Mouse (Mus musculus) kidney, embryonic 16.5 days (tissue): ENCODE measurements around the gene Hdac8. TPM values are rescaled to one million over a fixed set of nuclear protein-coding genes. Genes with fewer than 3 reads are reported as not detected.
A peak's percentile ranks its signal among the peaks of the same experiment; 100 is the strongest.

ENCODE experiments used
- ATAC-seq: fragments of 200-750 bp; cut with Nextera tagmentation; 2 replicates; pipeline ENCODE4 v1.8.0; 2017; ENCODE audit warnings: moderate TSS enrichment; ENCODE audit not compliant: low FRiP score, low TSS enrichment
- H3K27ac ChIP-seq: fragments of 300-500 bp; sonication (generic); 2 replicates; pipeline ENCODE4 v1.5.1; 2014; ENCODE audit warnings: low read length
- H3K27me3 ChIP-seq: fragments of 300-500 bp; sonication (generic); 2 replicates; pipeline ENCODE4 v1.6.1; 2014; ENCODE audit warnings: low read length, control low read depth, mixed read lengths; ENCODE audit not compliant: insufficient read depth
- H3K36me3 ChIP-seq: fragments of 300-500 bp; sonication (generic); 2 replicates; pipeline ENCODE4 v1.6.1; 2014; ENCODE audit warnings: low read length, control low read depth, mixed read lengths; ENCODE audit not compliant: insufficient read depth
- H3K4me1 ChIP-seq: fragments of 300-500 bp; sonication (generic); 2 replicates; pipeline ENCODE4 v1.6.1; 2014; ENCODE audit warnings: low read length, control low read depth, mixed read lengths; ENCODE audit not compliant: insufficient read depth
- H3K4me2 ChIP-seq: fragments of 300-500 bp; sonication (generic); replicated peaks from 2 replicates; pipeline ENCODE4 v1.6.1; 2014; ENCODE audit warnings: low read depth, low read length
- H3K4me3 ChIP-seq: fragments of 300-500 bp; sonication (generic); 2 replicates; pipeline ENCODE4 v1.5.1; 2014; ENCODE audit warnings: mild to moderate bottlenecking, low read length
- H3K9ac ChIP-seq: fragments of 300-500 bp; sonication (generic); replicated peaks from 2 replicates; pipeline ENCODE4 v1.6.1; 2014; ENCODE audit warnings: low read length
- H3K9me3 ChIP-seq: fragments of 300-500 bp; sonication (generic); 2 replicates; pipeline ENCODE4 v1.6.1; 2016; ENCODE audit warnings: low read length, control low read depth
- WGBS: fragments of 180-500 bp; shearing (Covaris S2); extraction: QIAGEN DNeasy Blood & Tissue Kit; methylation state at CpG from one replicate; pipeline ENCODE4 v1.1.7; 2014; 5-methylcytosine and 5-hydroxymethylcytosine counted together
- microRNA-seq: library from miRNA; unstranded; fragments of <30 nt; microRNA quantifications from one replicate; pipeline ENCODE4, GENCODE M21; 2016
- polyA plus RNA-seq: library from polyadenylated mRNA; unstranded; fragments of >200 nt; fragmentation: Nextera tagmentation; extraction: Ambion mirVana; gene quantifications from 2 replicates; pipeline ENCODE4 v1.2.1, GENCODE M21; 2015

Gene Hdac8
- polyA plus RNA-seq, 1 experiment from 2014 or later = 10.7 TPM

GRCm38 (mm10) chrX:102250891-102251170 lies 254.3 kb downstream of the Hdac8 start:
- 0 out of 2 replicates have a peak, but pooled peaks cover 5% of the 10 kb centered on the region for H3K36me3 ChIP-seq
- peaks cover 62% of the 10 kb centered on the region for H3K27me3 ChIP-seq
- no peak overlapping the region for H3K27ac ChIP-seq
- peaks cover 10% of the 10 kb centered on the region; the same call in 1 of the 2 replicates for H3K4me1 ChIP-seq
- 22% methylated on average over 24 of the region's 24 CpGs for WGBS
- H3K4me2 ChIP-seq = peak overlapping the region; percentile 73
- peaks cover 8% of the 10 kb centered on the region; the same call in 1 of the 2 replicates for H3K9me3 ChIP-seq
- H3K9ac ChIP-seq = peak overlapping the region; percentile 65
- peak overlapping the region; percentile 56 for H3K4me3 ChIP-seq
- no peak for ATAC-seq

- H3K4me3 ChIP-seq = peak overlapping the region; percentile 56
- peak overlapping the region; percentile 73 for H3K4me2 ChIP-seq
- H3K4me1 ChIP-seq = peaks cover 10% of the 10 kb centered on the region; the same call in 1 of the 2 replicates
- 17% methylated on average over 48 of the region's 68 CpGs for WGBS
- 0 out of 2 replicates have a peak, but pooled peaks cover 5% of the 10 kb centered on the region for H3K36me3 ChIP-seq
- ATAC-seq = no peak
- H3K9ac ChIP-seq = peak overlapping the region; percentile 65
- H3K27ac ChIP-seq = no peak overlapping the region
- peaks cover 59% of the 10 kb centered on the region for H3K27me3 ChIP-seq
- peaks cover 8% of the 10 kb centered on the region; the same call in 1 of the 2 replicates for H3K9me3 ChIP-seq
These were observed 254.8 kb downstream of the Hdac8 start for GRCm38 (mm10) chrX:102250150-102250890.

- H3K4me1 ChIP-seq = no peaks in the 10 kb centered on the region
- H3K27me3 ChIP-seq = peaks cover 34% of the 10 kb centered on the region
- no peak overlapping the region for H3K9ac ChIP-seq
- 0 out of 2 replicates have a peak, but pooled peaks cover 5% of the 10 kb centered on the region for H3K36me3 ChIP-seq
- 47% methylated on average over 2 of the region's 2 CpGs for WGBS
- H3K4me3 ChIP-seq = no peak overlapping the region
- no peaks in the 10 kb centered on the region for H3K9me3 ChIP-seq
- no peak overlapping the region for H3K27ac ChIP-seq
- no peak for ATAC-seq
- no peak overlapping the region for H3K4me2 ChIP-seq
These were observed 260.8 kb downstream of the Hdac8 start for GRCm38 (mm10) chrX:102244334-102244733.

Small RNA genes lying within 50 kb of the gene (microRNA-seq; reads per million reads assigned to microRNA genes)
- gene Gm26318 = not detected

Other genes starting within 250 kb of the Hdac8 start
- gene Phka1, start 138.9 kb upstream of the Hdac8 start, polyA plus RNA-seq = 7.6 and 9.6 TPM in 2 replicates
- not detected in 2 replicates for gene Gm3880, start 181.6 kb upstream of the Hdac8 start, polyA plus RNA-seq
- not detected in 2 replicates for gene Gm9112, start 202.3 kb upstream of the Hdac8 start, polyA plus RNA-seq
- not detected in 2 replicates for gene Dmrtc1b, start 202.5 kb upstream of the Hdac8 start, polyA plus RNA-seq